Mouse (Mus musculus) urinary bladder, postnatal 10 days (tissue): ENCODE data around the gene Rtbdn.

Experiments used
- DNase-seq: peaks from one replicate; pipeline ENCODE4 v3.0.0; 2022; ENCODE audit warnings: low spot score

Gene Rtbdn

DNA sequence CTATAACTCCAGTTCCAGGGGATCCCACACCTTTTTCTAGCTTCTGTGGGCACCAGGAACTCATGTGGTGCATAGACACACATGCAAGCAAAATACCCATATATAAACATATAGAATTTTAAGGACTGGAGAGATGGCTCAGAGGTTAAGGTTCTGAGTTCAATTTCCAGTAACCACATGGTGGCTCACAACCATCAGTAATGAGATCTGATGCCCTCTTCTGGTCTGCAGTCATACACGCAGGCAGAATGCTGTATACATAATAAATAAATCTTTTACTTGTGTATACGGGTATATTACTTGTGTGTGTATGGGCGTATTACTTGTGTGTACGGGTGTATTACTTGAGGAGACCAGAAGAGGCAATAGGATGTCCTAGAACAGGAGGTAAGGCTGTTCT, 17.2 kb downstream of the Rtbdn start:
- no peak for DNase-seq

DNA sequence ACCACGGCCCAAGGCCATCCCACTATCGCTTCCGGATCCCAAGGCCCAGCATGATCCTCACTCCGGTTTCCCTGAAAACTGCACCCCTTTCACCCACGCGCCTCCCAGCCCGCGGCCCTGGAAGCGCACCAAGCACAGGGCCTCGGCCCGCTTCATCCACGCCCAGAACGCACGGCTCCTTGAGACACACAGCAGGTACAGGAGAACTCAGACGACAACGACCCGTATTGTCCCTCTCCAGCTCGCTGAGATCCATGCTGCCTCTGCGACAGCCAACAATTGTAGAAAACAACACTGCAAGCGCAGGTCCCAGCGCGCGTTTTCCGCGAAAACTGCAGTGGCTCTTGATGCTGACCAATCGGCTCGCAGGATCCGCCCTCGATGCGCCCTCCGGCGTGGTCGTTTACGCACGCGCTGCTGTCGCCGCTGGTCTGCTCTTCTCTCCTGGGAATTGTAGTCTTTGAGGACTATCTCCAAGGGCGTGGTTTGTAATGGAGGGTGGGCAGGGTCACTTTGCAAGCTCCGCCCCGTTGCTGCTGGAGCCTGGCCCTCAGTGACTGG, 19.0 kb downstream of the Rtbdn start:
- no peak for DNase-seq

DNA sequence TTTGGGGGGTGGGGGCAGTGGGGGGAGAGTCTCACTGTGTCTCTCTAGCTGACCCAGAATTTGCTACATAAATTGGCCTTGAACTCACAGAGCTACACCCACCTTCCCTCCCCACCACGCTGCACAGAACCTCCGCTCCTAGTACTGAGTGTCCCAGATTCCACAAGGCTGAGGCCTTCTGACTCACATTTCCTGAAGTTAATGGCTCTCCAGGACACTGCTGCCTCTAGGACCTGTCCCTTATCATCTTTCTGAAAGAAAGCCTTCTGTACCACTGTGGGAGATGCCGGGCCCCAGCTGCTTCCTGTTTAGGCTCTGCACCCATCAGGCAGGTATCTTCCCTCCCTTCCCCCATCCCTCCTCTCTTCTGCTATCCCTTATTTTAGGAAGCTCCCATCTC, 19.8 kb downstream of the Rtbdn start:
- DNase-seq = no peak

DNA sequence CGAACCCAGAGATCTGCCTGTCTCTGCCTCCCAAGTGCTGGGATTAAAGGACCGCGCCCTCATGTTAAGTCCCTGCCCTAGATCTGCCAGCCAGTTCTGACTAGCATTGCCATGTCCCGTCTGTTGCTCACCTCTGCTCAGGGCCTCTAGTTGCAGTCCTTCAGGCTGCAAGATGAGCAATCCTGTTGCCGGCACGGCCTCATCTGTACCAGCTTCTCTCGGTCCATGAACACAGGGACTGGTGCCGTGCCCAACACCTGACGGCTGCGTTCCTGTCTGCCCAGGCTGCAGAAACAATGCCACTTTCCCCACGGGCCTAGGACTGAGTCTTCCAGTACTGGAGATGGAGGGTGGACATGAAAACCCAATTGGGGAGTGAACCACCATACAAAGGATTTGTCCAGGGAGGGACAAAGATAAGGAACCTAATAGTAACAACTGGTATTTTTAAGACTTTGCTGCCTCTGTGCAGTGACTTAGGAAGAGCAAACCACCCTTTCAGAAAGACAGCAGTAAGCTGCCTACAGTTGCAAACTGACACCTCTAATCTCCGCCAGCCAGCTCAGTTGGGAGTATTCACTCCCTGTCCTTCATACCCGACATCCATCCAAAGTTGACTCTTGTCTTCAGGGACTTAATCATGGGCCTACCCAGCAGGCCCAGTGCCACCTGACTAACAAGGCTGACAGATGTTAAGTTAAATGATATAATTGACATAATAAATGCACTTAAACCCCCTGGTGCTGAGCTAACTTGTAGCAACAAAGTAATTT, 20.9 kb downstream of the Rtbdn start:
- no peak for DNase-seq

DNA sequence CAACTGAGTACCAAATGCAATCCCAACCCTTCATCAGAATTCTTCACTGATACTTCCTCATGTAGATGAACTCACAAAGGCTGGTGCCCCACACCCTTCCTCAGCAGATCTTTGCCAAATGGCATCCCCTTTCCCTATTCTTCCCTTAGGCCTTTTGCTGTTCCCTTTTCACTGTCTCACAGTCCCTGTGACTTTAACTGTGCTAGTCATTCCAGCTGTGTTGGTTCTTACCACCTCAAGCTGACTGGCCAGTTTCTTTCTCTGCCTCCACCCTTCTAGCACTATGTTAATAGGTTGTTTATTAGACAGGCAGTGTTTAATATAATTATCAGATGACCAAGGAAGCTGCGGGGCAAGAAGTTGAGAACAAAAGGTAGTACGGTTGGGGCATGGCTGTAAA, 21.9 kb downstream of the Rtbdn start:
- no peak for DNase-seq

DNA sequence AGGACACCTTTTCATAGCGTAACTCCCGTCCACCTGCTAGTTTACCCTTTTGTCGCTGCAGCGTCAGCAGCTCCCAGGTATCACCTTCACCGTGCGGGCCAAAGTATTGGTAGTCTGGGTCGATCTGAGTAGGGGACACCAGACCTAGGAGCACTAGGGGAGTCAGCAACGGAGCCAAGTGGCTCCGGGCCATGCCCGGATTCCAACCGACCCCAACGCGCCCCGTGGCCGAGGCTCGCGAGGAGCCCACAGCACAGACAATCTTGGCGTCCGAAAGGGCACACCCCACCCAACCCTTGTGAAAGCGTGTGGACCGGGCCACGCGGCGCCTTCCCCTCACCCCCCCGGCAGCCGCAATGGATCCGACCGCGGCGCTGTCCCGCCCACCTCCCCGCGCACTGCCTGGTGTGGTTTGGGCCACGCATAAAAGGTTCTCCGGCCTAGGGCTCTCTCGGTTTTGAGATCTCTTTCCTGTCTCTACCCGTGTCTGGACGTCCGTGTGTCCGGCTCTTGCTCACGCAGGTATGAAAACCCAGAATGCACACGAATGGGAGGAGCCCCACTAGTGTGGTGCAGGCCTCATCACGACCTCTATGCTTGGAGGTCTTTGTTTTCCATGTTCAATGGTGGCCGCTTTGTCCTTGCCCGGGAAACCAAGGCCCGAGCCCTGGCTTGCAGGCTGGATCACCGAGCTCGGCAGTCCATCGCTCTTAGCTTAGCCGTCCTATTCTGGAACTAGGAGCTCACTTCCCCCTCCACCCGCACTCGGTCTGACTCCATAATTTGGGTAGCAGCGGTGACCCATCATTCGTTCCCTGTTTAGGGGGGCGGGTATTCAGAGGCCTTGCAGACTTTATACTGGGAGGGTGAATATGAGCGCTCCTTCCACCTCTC, 22.7 kb downstream of the Rtbdn start, which contains the start of the genes Gm49661, Prdx2 and Rnaseh2a:
Gene Gm49661, minus strand, starts transcription at position 193 of the 894 bp plus-strand sequence.
Gene Prdx2, plus strand, starts transcription at position 347 of the 894 bp plus-strand sequence.
Gene Rnaseh2a, minus strand, starts transcription at position 527 of the 894 bp plus-strand sequence.
- DNase-seq = no peak

DNA sequence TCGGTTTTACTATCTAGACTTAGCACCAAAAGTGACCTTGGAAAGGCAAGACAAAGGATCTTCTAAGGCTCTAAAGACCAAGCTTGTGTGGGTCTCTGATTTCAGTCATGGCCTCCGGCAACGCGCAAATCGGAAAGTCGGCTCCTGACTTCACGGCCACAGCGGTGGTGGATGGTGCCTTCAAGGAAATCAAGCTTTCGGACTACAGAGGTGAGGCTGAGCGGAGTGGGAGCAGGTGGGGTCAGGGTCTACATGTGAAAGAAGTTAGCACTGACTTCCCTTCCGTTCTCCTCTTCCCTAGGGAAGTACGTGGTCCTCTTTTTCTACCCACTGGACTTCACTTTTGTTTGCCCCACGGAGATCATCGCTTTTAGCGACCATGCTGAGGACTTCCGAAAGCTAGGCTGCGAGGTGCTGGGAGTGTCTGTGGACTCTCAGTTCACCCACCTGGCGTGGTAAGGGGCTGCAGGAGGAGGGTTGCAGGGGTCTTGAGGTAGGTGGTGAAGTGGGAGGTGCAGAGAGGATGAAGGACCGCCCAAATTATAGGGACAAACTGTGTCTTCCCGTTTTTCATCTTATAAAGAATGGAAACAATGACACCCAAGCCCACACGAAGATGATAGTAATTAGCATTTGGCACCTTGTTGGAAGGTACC, 23.5 kb downstream of the Rtbdn start:
- DNase-seq = no peak

GRCm38 (mm10) chr8:84970913-84971312, 24.1 kb downstream of the Rtbdn start:
- no peak for DNase-seq

DNA sequence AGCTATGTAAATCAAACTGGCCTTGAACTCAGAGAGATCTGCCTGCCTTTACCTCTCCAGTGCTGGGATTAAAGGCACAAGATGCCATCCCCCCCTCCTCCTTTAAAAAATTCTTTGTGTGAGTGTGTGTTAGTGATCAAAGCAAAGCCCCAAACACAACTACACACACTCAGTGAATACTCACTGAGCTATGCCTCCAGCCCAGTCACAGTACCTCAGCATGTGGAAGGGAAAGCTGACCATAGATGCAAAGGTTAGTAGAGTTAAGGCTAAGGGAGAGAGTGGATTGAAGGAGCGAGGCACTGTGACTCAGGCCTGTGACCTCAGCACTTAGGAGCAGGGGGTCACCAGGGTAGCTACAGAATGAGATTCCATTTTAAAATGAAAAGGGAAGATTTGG, 26.3 kb downstream of the Rtbdn start:
- DNase-seq = no peak

GRCm38 (mm10) chr8:84973803-84974542, 27.2 kb downstream of the Rtbdn start:
- no peak for DNase-seq

DNA sequence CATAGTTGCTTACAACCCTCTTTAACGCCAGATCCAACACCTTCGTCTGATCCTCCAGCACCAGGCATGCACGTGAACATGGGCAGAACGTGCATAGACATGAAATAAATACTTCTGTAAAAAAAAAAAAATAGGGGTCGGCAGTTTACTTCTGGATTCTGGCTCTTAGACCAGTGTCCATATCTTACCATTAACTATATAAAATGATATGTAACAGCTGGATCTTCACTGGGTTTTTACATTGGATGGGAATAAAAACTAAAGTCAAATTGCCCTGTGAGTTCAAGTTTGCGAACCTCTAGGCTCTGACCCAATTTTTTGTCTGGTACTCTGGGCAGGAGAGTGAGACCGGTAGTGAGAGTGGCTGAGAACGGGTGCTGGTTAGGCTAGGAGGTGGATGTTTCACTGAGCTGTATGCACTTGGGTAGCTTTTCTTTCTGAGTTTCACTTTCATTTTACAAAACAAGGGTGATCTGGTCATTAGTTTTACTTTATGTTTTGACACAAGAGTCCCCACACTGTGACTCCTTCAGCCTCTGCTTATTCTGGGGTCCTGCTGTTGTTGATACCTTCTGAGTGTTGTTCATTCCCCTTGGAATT, 27.9 kb downstream of the Rtbdn start:
- no peak for DNase-seq

DNA sequence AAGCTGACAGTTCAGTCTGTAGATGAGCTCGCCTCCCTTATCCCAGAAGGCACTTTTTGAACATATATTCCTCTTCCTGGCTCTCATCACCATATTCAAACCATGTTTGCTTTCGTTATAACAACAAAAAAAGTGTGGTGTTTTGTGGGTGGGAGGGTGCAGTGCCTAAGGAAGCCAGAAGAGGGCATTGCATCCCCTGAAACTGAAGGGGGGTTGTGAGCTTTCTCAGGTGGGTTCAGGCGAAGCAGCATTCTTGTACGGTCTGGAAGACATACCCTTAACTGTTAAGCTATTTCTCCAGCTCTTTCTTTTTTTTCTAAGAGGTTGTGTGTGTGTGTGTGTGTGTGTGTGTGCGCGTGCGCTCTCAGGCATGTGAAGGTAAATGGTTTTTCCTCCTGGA, 28.6 kb downstream of the Rtbdn start:
- DNase-seq = no peak

GRCm38 (mm10) chr8:84976031-84976762, 29.4 kb downstream of the Rtbdn start:
- DNase-seq = peak; percentile 91

DNA sequence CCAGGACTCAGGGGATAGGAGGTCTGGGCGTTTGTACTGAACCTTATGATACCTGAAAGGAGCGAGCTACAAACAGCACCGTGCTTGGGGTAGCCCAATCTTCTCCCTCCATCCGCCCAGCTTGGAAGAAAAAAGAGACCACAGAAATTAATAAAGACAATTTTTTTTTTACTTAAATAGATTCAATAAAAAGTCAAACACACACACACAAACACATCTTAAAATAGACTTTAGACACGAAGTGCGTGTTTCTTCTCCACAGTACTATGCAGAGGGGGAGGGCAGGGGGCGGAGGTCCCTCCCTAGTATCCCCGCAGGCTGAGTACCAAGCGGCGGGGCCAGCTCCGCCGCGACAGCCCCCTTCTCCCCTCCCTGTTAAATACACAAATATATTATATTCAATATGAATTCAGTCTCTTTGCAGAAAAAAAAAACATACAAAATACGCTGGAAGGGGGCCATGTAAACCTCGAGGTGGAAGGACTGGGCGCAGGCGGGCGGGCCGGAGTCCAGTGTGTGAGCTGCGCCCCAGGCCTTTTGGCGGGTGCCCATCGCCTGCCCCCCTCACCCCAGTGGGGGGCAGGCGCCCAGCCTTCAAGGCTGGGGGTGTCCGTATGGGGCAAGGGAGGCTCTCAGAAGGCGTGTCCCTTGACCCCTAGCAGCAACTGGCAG, 30.1 kb downstream of the Rtbdn start:
- DNase-seq = no peak

DNA sequence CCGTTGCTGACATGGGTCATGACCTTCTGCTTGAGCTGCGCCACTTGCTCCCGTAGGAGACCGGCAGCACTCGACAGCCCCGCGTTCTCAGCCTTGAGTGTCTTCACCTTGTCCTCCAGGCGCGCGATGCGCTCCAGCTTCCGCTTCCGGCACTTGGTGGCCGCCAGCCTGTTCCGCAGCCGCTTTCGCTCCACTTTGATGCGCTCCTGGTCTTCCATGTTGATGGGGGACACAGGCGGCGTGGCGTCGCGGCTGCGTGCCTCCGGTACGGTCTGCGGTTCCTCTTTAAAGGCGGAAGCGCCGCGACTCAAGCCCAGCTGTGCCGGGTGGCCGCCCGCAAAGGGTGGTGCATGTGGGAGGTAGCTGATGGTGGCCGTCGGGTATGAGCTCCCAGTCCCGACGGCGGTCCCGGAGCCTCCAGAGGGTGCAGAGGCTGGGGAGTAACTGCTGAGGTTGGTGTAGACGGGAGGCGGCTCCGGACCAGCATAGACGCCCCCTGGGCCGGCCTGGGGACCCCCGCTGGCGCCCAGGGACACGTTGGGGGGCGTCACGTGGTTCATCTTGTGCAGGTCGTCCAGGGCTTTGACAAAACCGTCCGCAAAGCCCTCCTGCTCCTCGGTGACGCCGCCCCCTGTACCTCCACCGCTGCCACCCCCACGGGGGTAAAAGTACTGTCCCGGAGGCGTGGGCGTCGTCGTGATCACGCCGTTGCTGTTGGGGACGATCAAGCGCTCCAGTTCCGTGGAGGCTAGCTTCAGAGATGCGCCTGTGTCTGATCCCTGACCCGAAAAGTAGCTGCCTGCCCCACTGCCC, 30.9 kb downstream of the Rtbdn start:
- DNase-seq = no peak

DNA sequence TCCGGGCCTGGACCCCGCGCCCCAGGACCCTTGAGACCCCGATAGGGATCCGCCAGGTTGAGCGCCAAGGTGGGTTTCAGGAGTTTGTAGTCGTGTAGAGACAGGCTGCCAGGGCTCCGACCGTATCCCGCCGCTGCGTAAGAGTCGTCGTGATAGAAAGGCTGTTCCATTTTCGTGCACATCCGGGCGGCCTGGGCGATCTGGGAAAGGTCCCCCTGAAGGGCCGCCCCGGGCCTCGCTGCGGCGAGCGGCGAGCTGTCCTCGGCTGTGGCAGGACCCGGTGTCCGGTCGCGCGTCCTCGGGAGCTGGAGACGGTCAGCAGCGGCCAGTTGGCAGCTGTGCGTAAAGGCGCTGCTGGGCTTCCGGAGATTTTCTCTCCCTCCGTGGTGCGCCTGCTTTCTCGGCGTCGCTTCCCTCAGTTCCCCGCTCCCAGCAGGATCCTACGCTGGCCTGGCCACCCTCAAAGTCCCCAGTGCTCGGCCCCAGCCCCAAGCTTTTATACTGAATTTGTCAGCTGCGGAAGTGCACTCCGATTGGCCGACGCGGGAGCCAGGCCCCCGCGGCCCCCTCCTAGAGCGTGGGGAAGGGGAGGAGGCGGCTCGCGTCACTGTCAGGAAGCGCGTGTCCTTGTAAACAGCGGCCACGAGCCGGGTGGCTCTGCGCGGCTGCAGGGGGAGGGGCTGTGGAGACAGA, 31.6 kb downstream of the Rtbdn start, which contains the start of gene Junb:
Gene Junb, minus strand, starts transcription at position 471 of the 693 bp plus-strand sequence.
- DNase-seq = peak; percentile 89

DNA sequence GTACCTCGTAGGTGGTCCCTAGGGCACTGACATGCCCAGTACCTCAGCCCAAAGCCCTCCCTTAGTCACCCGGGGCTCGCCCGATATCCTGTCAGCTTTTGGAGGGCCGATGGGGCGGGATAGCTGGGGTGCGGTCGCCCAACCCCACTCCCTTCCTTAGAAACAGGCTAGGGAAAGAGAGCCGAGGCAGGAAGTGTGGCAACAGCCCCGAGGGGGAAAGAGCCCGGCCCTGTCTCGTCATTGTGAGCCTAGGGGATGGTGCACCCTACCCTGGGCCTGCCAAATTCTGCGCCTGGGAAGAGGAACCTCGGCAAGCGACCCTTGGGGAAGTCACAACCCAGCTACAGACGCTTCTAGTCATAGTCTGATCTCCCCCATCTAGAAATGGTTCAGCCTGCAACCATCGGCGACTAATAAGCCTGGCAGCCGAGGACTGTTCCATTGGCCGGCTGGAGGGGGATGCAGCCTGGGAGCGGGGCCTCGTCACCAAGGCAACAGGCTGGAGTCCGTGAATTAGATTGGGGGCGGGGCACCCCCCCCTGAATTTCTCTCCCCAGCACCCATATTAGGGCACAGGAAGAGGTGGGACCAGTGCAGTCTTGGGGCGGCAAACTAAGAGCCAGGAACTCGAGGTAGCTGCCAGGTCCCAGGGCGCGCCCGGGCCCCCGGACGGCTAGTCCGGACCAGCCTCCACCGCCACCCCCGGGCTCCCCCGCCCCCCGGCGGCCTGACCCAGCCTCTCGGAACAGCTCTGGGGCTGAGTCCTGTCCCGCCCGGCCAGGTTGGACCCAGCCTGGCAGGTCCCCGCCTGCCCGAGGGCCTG, 33.0 kb downstream of the Rtbdn start:
- peak; percentile 85 for DNase-seq
